Mouse (Mus musculus) c-Kit-negative CD71-positive TER-119-positive erythroid progenitor cells, embryonic 14.5 days (primary cell): ENCODE results near the gene Gpr146.

Experiments
- DNase-seq: peaks from one replicate; pipeline ENCODE4 v3.0.0-alpha.2; 2013; ENCODE audit warnings: low read depth, low spot score

Gene Gpr146

DNA sequence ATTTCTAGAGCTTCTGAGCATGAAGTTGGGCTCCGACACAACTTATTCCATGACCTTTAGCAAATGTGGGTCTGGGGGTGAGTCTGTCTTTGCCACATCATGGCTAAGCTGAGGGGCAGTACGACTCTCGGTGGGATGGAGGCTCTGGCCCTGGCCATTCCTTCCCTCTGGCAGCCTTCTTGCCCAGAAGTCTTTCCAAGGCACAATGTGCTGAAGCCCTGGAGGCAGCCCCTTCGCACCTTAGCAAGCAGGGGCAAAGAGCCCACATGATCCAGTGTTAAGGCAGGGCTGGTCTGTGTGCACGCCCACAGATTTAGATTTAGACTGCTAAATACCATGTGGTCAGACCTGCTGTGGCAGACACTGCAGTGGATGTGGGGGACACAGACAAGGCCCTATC lies 21.3 kb downstream of the Gpr146 start:
- no peak for DNase-seq

DNA sequence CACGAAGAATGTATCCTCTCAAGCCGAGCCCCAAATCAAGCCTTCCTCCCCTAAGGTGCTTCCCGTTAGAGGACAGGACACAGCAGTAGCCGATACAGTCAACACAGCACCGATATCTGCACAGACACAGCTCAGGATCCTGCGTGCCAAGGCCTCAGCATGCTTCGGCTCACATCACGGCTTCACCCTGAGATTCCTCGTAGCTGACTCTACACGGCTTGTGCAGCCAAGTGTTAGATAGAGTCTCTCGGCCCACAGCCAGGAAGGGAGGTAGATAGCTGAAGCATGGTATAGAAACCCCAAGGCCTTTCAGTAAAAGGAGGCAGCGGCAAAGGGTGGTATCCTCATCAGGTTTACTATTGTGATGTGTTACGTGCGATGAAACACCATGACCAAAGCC lies 22.5 kb downstream of the Gpr146 start:
- no peak for DNase-seq

DNA sequence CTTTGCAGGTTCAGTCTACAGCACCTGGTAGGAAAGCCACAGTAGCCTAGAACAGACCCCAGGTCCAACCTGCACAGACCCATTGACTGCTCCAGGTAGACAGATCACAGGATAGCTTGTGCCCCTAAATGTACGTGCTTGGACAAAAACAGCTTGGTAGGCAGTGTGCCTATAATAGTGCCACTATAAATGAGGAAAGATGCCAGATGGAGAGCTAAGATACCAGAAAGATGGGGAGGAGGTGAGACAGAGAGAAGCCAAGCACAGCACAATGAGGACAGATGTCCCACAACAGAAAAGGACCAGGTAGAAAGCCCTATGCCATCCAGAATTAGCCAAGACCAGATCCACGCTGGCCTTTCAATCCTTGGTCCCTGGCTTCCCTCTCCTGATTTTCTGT lies 24.6 kb downstream of the Gpr146 start:
- DNase-seq: no peak

DNA sequence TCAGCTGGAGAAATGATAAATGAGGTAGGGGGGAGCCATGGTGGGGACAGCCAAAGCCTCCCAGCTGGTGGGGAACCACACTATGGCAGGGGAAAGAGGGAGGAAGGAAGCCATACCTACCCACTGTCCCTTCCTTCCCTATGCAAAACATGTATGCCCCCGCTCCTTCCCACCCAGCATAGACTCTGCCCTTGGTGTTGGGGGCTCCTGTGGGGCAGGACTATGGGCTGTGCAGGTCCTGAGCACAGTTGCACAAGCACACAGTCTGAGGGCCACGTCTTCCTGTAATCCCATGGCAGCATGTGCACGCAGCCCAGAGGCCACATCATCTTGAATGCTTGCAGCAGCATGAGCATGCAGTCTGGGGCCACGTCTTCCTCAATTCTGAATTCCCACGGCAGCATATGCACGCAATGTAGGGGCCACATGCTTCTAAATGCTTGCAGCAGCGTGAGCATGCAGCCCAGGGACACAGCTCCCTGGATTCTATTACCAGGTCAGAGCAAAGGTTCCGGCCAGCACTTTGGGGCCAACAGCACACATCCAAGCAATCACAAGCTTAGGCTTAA lies 26.3 kb downstream of the Gpr146 start:
- no peak for DNase-seq

DNA sequence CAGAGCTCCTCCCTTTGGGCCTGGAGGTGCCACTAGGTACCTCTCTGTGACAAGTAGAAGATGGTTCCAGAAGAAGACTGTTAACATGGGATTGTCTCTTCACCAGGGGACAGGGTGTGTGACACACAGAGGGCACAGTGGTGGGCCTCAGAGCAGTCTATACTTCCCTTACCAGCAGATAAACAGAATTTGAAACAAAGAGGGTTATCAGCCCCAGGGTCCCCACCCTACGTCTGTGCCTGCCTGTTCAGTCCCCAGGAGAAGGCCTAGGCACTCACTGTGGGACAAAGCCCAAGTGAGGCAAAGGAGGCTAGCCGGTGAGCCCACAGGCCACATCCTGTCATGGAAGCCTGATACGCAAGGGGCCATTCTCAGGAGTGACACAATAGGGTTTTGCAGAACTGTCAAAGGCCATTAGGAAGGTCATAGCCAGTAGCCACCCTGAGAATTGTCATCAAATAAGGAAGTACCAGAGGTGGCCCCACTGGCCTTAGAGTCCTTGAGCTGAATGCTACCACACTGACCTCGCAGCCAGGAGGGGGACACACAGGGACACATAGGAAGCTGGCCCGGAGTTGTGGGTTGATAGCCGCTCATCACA lies 27.4 kb downstream of the Gpr146 start, which contains the start of gene C130050O18Rik:
TSS of gene C130050O18Rik (plus strand) at position 480 of the 601 bp plus-strand sequence.
- no peak for DNase-seq

DNA sequence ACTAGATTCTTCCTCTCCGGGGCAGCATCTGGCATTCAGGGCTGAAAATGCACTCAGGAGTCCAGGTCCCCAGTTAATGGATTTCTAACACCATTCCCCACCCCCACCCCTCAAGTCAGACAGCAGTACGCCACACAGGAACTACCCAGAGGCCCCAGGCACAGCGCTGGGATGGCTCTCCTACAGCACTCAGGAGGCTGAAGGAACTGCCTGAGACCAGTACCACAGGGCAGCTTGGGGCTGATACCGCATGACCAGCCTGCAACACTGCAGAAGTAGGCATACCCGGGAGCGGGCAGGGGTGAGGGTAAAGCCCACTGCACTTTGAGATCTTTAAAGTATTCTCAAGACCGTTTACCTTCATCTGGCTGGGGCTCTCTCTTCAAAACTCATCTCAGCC lies 28.0 kb downstream of the Gpr146 start:
- no peak for DNase-seq

DNA sequence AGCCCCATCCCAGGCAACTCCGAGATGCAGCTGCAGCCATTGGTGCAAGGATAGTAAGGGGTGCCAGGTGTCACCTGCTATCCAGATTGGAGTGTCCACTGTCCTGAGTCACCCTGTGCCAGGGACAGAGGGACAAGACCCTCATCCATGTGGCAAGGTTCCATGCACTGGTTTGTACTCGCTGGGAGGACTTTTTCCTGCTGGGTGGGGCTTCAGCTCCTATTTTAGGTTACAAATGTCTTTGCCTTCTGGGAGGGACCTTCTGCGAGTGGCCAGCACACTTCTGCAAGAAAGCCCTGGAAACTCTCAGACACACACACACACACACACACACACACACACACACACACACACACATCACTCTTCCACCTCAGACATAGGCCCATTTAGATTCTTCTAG lies 28.5 kb downstream of the Gpr146 start:
- DNase-seq: no peak

DNA sequence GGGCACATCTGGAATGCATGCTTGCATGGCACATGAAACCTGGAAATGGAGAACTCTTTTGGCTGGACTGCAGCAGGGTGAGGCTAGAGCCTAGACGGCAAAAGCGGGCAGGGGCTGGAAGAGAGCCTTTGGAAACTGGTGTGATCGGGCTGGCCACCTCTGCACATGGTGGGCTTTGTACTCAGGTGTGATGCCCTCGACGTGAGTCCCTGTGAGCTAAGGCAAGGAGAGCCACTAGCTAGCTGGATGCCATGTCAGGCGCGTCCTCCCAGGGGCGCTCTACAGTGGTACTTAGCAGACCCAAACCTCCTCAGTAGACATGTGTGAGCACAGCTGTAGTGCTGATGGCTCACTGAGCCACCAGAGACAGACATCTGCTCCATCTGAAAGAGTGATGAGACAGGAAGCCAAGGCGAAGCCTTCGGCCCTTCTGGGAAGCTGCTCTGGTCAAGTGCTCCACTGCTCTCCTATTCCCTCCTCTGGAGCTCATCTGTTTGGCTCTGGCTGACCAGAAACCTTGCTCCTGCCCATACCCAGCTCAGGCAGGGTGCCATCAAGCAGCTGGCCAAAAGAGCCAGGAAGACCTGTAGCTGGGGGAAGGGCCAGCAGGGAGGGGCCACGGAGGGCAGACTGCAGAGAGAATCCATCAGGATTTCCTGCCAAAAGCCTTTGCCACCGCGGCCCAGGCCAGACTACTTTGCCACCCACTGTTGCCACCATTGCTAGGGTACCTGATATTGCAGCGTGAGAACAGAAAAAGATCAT lies 29.8 kb downstream of the Gpr146 start:
- no peak for DNase-seq

DNA sequence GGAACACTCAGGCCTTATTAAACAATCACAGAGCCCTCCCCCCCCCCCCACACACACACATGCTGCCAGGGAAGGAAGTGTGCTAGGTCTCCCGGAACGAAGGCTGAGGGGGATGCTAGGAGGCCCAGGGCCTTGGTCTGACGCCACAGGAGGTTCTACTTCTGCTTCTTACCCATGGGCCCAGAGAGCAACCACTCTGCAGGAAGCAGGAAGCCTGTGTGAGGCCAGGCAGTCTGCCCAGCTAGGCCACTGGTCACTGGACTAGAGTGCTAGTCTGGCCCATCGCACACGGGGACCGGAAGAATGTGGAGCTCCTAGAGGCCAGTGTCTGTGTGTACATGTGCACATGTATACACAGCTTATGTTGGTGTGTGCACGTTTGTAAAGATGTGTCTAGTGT lies 31.0 kb downstream of the Gpr146 start:
- no peak for DNase-seq

DNA sequence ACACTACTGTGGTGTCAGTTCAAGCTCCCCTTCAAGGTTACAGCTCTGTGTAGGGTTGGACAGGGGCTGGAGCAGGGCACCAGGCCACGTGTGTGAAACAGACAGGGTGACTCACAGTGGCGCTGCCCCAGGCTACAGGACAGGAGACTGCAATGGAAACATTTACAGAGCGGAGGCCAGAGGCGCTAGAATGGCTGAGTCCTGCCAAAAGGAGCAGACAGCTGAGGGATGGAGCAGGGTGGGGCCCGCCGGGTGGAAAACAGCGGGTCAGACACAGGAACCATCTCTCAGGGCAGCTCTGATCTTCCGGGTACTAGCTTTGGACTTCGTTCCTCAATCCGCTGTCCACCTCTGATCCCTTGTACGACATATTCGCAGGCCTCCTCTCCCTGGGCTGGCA lies 31.9 kb downstream of the Gpr146 start:
- no peak for DNase-seq

DNA sequence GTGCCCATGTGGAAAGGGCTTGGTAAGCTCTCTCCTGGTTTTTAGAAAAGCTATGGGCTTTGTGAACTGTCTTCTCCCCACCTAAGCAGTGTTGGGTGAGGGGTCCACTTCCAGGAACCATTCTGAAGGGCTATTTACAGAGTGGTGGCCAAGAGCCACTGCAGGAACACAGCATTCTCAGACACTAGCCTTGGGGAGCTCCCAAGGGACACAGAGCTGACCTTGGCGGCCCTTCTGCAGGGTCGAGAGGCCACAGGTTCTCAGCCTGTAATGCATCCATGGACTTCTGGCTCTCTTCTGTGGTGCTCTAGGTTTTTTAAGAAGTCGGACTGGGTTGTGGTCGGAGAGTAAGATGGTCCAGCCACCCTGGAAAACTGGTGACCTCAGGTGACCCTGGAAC lies 32.6 kb downstream of the Gpr146 start:
- no peak for DNase-seq

DNA sequence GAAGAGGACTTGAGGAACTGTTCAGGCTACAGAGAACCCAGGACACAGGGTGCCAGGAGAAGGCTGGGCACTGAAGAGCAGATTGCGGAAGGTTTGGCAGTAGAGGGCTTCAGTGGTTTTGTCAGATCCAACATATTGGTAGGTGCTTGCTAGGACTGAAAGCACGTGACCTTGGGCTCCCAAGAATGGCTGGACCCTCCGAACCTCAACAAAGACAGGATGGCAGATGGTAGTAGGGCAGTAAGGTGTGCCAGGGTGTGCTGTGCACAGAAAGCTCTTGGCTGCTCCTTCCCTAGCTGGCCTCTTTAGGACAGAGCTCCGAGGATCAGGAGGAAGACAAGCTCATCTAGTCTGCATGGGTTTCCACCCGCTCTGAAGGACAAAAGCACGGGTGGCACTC lies 33.6 kb downstream of the Gpr146 start:
- DNase-seq: no peak

DNA sequence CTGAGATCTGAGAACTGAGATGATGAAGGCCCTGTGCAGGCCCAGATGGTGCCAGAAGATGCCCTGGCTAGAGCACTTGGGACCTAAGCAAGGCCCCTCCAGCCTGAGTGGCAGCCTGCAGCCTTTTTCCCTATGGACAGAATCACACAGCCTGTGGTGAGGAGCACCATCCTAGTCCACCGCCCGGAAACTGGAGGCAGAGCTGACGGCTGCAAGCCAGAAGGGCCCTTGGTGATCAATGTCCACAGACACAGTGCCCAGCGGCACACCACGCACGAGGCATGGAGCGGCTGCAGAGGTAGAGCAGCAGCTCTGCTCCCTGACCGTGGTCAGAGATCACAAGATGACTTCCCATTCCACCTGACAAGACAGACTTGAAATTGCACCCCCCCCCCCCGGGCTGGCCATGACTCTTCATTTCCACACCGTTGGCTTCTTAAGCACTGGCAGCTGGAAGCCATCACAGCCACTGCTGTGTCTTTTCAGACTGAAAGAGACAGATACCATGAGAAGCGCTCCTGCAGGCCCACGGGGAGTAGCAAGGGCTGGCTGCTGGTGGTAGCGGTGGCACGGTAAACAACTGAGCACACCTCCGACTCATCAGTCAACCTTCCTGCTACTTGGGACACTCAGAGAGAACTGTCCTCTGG lies 34.3 kb downstream of the Gpr146 start:
- no peak for DNase-seq

DNA sequence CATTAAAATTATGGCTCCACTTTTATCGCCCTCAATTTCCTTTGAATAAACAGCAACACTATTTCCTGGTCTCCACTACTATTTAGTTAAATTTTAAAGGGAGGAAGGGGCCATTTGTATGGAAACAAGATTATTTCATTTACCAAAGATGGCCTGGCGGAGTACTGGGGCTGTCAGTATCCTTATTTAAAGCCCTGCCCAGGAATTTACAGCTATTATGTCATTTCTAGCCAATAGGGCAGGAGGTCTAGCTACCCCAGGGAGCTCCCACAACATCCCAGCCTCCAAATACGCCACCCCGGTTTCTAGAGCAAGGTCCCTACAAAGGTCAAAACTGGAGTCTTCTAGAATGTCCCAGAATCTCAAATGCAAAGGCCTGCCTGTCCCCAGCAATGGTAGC lies 36.0 kb downstream of the Gpr146 start:
- DNase-seq: no peak

DNA sequence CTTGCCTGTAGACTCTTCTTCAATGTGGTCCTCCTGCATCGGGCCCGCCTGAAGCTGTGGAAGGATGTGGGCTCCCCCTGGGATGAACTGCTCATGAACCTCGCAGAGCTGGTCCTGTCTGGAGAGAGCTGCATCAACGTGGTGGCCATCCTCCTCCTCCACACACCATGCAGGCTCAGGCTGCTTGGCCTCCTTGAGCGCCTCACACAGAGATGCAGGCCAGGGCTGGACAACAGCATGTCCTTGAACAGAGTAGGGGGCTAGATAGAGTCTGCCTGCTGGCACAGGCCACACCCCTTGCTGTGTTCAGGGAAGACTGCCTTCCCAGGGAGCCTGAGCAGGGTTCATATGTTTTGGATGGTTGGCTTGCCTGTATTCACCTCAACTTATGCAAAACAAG lies 37.5 kb downstream of the Gpr146 start:
- DNase-seq: no peak

DNA sequence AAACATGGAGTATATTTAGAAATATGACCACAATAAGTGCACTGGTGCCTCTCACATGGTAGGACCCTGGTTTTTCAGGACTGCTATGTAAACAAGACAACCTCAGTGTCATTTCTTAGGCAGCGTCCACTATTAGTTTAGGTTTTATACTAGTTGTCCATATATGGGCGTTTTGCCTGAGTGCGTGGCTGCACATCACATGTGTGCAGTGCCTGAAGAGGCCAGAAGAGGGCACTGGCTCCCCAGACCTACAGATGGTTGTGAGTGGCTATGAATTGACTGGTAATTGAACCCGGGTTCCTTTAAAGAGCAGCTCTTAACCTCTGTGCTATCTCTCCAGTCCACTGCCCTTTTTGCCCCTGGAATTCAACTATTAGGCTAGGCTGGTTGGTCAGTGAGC lies 39.4 kb downstream of the Gpr146 start:
- no peak for DNase-seq

DNA sequence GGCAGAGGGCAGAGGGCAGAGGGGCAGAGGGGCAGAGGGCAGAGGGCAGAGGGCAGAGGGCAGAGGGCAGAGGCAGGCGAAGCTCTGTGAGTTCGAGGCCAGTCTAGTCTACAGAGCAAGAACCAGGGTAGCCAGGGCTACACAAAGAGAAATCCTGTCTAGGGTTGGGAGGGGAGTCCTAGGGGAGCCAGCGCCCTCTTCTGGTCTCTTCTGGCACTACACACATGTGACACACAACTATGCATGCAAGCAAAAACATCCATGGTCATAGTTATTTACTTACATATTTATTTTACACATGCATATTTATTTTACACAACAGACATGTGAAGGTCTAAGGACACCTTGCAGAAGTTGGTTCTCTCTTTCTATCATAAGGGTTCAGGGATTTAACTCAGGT lies 40.0 kb downstream of the Gpr146 start:
- DNase-seq: no peak

DNA sequence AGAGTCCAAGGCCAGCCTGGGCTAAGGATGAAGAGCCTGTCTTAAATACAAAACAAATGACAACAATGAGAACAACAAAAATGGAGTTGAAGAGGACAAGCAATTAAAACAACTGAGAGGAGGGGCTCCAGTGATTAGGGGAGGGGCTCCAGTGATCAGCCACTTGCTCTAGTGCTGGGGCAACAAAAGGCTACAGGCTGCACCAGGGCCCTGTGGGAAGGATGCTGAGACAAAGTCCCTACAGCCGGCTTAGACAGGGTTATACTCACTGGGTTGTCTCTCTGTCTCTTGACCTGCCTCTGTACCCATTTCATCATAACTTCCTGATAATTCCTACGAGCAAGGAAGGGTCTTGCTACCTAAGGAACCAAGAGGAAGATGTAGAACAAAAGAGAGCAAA lies 40.6 kb downstream of the Gpr146 start:
- no peak for DNase-seq

DNA sequence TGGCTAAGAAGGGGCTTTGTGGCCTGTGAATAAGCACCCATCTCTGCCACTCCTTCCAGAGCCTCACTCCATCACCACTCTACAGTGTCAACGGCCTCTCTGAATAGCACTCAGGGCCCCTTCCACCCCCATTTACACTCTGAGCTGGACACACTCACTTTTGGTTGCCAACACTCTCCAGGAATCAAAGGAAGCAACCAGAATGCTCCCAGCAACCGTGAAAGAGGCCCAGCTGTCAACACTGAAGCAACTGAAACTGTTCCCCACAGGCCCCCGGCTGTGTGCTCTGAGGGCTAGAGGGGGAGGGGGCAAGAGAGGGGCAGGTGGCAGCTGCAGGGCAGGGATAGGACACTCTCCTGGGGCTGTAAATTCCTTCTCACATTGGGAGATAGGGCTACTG lies 41.1 kb downstream of the Gpr146 start:
- DNase-seq: no peak

DNA sequence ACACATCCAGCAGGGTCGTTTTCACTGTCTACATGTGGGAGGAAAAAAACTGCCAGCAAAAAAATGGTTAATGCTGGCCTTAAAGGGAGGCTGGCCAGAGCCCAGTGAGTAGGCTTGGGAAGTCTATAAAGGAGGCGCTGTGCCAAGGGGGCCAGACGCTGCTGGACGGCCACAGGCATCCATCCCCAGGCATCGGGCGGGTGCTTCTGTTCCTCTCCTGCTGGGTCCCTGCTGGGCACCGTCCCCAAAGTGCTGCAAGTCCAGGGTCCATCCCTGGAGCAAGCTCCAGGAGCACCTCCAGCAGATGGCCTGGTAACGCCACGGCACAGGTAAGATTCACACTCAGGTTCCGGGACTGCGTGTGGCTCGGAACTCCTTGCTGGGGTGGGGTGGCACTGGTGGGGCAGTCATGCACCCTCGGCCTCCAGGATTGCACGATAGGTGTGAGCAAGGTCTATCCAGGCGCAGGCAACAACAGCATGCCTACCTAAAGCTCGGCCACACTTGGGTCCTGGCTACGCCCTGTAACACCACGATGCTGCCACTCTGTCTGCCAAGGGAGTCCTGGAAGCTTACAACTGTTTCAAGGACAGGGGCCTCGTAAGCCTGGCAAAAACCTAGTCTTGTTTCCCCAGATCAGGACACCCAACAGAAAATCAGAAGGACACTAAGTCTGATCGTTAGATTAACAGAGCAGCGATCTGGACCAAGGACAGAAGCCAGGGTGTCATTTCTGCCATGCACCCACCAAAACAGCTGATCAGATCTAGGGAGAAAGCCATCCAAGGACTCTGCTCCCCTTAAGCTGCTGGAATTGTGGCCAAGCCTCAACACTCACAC lies 45.7 kb downstream of the Gpr146 start, which contains the start of gene Gper1:
TSS of gene Gper1 (plus strand) at position 126 of the 840 bp plus-strand sequence.
- DNase-seq: no peak

DNA sequence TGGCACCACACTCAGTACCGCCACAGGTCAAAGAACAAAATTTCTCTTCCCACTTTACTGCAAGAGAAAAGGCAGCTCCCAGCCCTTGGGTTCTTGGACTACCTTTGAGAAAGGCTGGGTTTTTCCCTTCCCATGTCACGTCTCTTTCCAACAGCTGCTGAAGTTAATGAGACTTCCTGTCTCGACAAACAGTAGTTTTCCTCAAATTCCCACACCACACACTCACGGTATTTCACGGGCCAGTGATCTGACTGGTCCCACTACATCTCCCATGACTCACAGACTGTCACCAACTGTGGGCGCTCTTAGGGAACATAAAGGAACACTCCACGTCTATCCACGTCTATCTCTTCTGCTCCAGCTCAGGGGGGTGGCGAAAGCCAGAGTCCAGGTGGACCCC lies 47.7 kb downstream of the Gpr146 start:
- DNase-seq: no peak

DNA sequence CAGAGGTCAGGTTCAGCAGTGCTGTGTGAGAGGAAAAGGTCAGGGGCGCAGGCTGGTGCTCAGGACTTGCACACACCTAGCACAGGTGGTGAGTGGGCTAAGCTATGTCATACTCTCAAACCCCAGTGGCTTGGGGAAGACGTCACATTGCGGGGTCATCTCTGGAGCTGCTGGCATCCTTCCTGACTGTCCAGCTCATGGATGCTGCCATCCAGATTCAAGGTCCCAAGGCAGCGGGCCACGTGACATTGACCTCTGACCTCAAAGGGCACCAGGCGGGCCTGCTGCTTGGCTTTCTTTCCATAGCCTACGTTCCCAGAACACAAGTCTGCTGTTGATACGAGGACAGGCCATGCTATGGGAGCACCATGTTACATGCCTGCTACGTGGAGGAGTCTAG lies 49.5 kb downstream of the Gpr146 start:
- no peak for DNase-seq
